Mouse (Mus musculus): ENCODE results near the gene Baiap2. TPM values are rescaled to one million over a fixed set of nuclear protein-coding genes. Genes with fewer than 3 reads are reported as not detected.

The Baiap2 gene
- polyA plus RNA-seq, 1 experiment from 2014 or later = 21.4 TPM

- no peak for ATAC-seq (replicated peaks; ENCODE audit: low FRiP score, low read depth)
- no peak overlapping the region for H3K9ac ChIP-seq (ENCODE audit: low read depth, low read length)
- H3K9me3 ChIP-seq (replicated peaks; ENCODE audit: low read length) = no peaks in the 10 kb centered on the region
- no peak overlapping the region for H3K27ac ChIP-seq
- H3K4me2 ChIP-seq (ENCODE audit: low read length) = no peak overlapping the region
- TF ChIP-seq CTCF (IDR thresholded peaks at IDR 0.05; ENCODE audit: low read depth) = no peak
- H3K27me3 ChIP-seq (ENCODE audit: insufficient read depth, low read length) = no peaks in the 10 kb centered on the region
- peaks cover 21% of the 10 kb centered on the region for H3K36me3 ChIP-seq (ENCODE audit: insufficient read depth, low read length)
- no peaks in the 10 kb centered on the region for H3K4me1 ChIP-seq (replicated peaks; ENCODE audit: insufficient read depth, low read length)
- DNase-seq (ENCODE audit: low spot score) = no peak
- WGBS = 90% methylated on average over 3 of the region's 3 CpGs
- H3K4me3 ChIP-seq (replicated peaks; ENCODE audit: low read depth, low read length) = no peak overlapping the region
Measured at GRCm38 (mm10) chr11:119982236-119982635, 39.7 kb downstream of the Baiap2 start.

GRCm38 (mm10) chr11:119983151-119983550 lies 40.6 kb downstream of the Baiap2 start:
- ATAC-seq (replicated peaks; ENCODE audit: low FRiP score, low read depth) (no peak), DNase-seq (ENCODE audit: low spot score) (no peak)
- Histone ChIP-seq H3K27ac (no peak overlapping the region), H3K4me2 (ENCODE audit: low read length) (no peak overlapping the region), H3K4me3 (replicated peaks; ENCODE audit: low read depth, low read length) (no peak overlapping the region), H3K9ac (ENCODE audit: low read depth, low read length) (no peak overlapping the region), H3K9me3 (replicated peaks; ENCODE audit: low read length) (no peaks in the 10 kb centered on the region), H3K4me1 (replicated peaks; ENCODE audit: insufficient read depth, low read length) (no peaks in the 10 kb centered on the region), H3K36me3 (ENCODE audit: insufficient read depth, low read length) (peaks cover 21% of the 10 kb centered on the region), H3K27me3 (ENCODE audit: insufficient read depth, low read length) (no peaks in the 10 kb centered on the region)
- no peak for TF ChIP-seq CTCF (IDR thresholded peaks at IDR 0.05; ENCODE audit: low read depth)
- 90% methylated on average over 2 of the region's 2 CpGs for WGBS

DNA sequence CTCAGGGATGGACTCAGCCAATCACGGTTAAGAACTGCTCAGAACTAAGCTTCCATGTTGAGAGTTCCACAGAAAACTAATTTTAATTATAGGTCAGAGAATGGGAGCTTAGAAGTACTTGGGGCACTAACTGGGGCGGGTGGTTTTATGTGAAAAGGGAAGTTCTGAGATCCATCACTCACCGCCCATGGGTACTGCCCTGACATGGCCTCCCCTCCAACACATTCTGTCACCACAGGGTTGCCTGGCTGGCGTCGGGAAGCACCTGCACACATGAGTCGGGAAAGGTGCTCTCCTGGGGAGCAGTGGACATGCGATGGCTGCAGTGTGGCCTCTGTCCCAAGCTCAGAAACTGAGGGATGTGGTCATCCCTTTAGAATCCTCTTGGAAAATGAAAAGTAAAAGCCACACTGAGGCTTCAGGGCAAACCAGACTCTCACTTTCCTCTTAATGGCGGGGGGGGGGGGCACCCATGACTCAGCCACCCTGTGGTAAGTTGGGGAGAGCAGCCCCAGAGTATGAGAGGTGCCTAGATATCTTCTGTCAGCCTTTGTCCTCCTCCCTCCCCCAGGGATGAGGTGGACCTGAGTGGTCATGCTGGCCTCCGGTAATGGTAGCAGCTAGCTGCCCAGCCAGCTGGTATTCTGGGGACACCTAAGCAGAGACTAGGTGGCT lies 44.3 kb downstream of the Baiap2 start:
- Histone ChIP-seq H3K4me3 (replicated peaks; ENCODE audit: low read depth, low read length) (no peak overlapping the region), H3K36me3 (ENCODE audit: insufficient read depth, low read length) (peaks cover 21% of the 10 kb centered on the region), H3K27me3 (ENCODE audit: insufficient read depth, low read length) (no peaks in the 10 kb centered on the region), H3K9ac (ENCODE audit: low read depth, low read length) (no peak overlapping the region), H3K9me3 (replicated peaks; ENCODE audit: low read length) (no peaks in the 10 kb centered on the region), H3K27ac (no peak overlapping the region), H3K4me1 (replicated peaks; ENCODE audit: insufficient read depth, low read length) (peaks cover 20% of the 10 kb centered on the region), H3K4me2 (ENCODE audit: low read length) (no peak overlapping the region)
- WGBS = 89% methylated on average over 9 of the region's 9 CpGs
- DNase-seq (ENCODE audit: low spot score) = no peak
- TF ChIP-seq CTCF (IDR thresholded peaks at IDR 0.05; ENCODE audit: low read depth) = no peak
- no peak for ATAC-seq (replicated peaks; ENCODE audit: low FRiP score, low read depth)

GRCm38 (mm10) chr11:119987876-119988275 lies 45.3 kb downstream of the Baiap2 start:
- Histone ChIP-seq H3K9ac (ENCODE audit: low read depth, low read length) (no peak overlapping the region), H3K4me3 (replicated peaks; ENCODE audit: low read depth, low read length) (no peak overlapping the region), H3K4me1 (replicated peaks; ENCODE audit: insufficient read depth, low read length) (peaks cover 20% of the 10 kb centered on the region), H3K27ac (no peak overlapping the region), H3K36me3 (ENCODE audit: insufficient read depth, low read length) (peaks cover 16% of the 10 kb centered on the region), H3K4me2 (ENCODE audit: low read length) (no peak overlapping the region), H3K9me3 (replicated peaks; ENCODE audit: low read length) (no peaks in the 10 kb centered on the region), H3K27me3 (ENCODE audit: insufficient read depth, low read length) (no peaks in the 10 kb centered on the region)
- WGBS = 86% methylated on average over 7 of the region's 7 CpGs
- no peak for TF ChIP-seq CTCF (IDR thresholded peaks at IDR 0.05; ENCODE audit: low read depth)
- DNase-seq (ENCODE audit: low spot score) (no peak), ATAC-seq (replicated peaks; ENCODE audit: low FRiP score, low read depth) (no peak)

- ATAC-seq (replicated peaks; ENCODE audit: low FRiP score, low read depth) (no peak), DNase-seq (ENCODE audit: low spot score) (no peak)
- Histone ChIP-seq H3K4me1 (replicated peaks; ENCODE audit: insufficient read depth, low read length) (peaks cover 20% of the 10 kb centered on the region), H3K4me3 (replicated peaks; ENCODE audit: low read depth, low read length) (no peak overlapping the region), H3K4me2 (ENCODE audit: low read length) (no peak overlapping the region), H3K36me3 (ENCODE audit: insufficient read depth, low read length) (peaks cover 16% of the 10 kb centered on the region), H3K9ac (ENCODE audit: low read depth, low read length) (no peak overlapping the region), H3K27me3 (ENCODE audit: insufficient read depth, low read length) (no peaks in the 10 kb centered on the region), H3K9me3 (replicated peaks; ENCODE audit: low read length) (no peaks in the 10 kb centered on the region), H3K27ac (peak overlapping the region; percentile 42; the same call in 1 of the 2 replicates)
- 90% methylated on average over 7 of the region's 7 CpGs for WGBS
- TF ChIP-seq CTCF (IDR thresholded peaks at IDR 0.05; ENCODE audit: low read depth) = no peak
Measured at GRCm38 (mm10) chr11:119988391-119988790, 45.8 kb downstream of the Baiap2 start.

GRCm38 (mm10) chr11:119989115-119989564 lies 46.6 kb downstream of the Baiap2 start:
- peak; percentile 65 for ATAC-seq (replicated peaks; ENCODE audit: low FRiP score, low read depth)
- no peaks in the 10 kb centered on the region for H3K27me3 ChIP-seq (ENCODE audit: insufficient read depth, low read length)
- no peaks in the 10 kb centered on the region for H3K9me3 ChIP-seq (replicated peaks; ENCODE audit: low read length)
- no peak overlapping the region for H3K4me2 ChIP-seq (ENCODE audit: low read length)
- peak; percentile 21; the same call in 1 of the 2 replicates for TF ChIP-seq CTCF (IDR thresholded peaks at IDR 0.05; ENCODE audit: low read depth)
- peak overlapping the region; percentile 50; the same call in 1 of the 2 replicates for H3K27ac ChIP-seq
- H3K9ac ChIP-seq (ENCODE audit: low read depth, low read length) = no peak overlapping the region
- 14% methylated on average over 10 of the region's 10 CpGs for WGBS
- H3K36me3 ChIP-seq (ENCODE audit: insufficient read depth, low read length) = peaks cover 15% of the 10 kb centered on the region
- peak; percentile 86 for DNase-seq (ENCODE audit: low spot score)
- H3K4me1 ChIP-seq (replicated peaks; ENCODE audit: insufficient read depth, low read length) = peaks cover 20% of the 10 kb centered on the region
- no peak overlapping the region for H3K4me3 ChIP-seq (replicated peaks; ENCODE audit: low read depth, low read length)

Measured in kidney, postnatal 0 days (tissue).